Mouse (Mus musculus): Measurements from ENCODE around the gene Lnx2.

Lnx2 gene

GRCm38 (mm10) chr5:147076026-147076798 is at the start of gene Lnx2:
Gene Lnx2, minus strand, starts transcription at chr5:147076586.
- peak; percentile 99 for DNase-seq (ENCODE audit: low spot score)

GRCm38 (mm10) chr5:147125542-147126185 is 49.3 kb upstream of the Lnx2 start:
- no peak for DNase-seq (ENCODE audit: low spot score)

- DNase-seq (ENCODE audit: low spot score) = no peak
Measured at GRCm38 (mm10) chr5:147124794-147125193, 48.4 kb upstream of the Lnx2 start.

GRCm38 (mm10) chr5:147121146-147121545 is 44.8 kb upstream of the Lnx2 start:
- peak; percentile 32 for DNase-seq (ENCODE audit: low spot score)

GRCm38 (mm10) chr5:147117027-147117426 is 40.6 kb upstream of the Lnx2 start:
- no peak for DNase-seq (ENCODE audit: low spot score)

GRCm38 (mm10) chr5:147115631-147116030 is 39.2 kb upstream of the Lnx2 start:
- DNase-seq (ENCODE audit: low spot score) = no peak

- DNase-seq (ENCODE audit: low spot score) = no peak
Measured at GRCm38 (mm10) chr5:147114738-147115137, 38.4 kb upstream of the Lnx2 start.

GRCm38 (mm10) chr5:147108861-147109591 is 32.6 kb upstream of the Lnx2 start:
- no peak for DNase-seq (ENCODE audit: low spot score)

GRCm38 (mm10) chr5:147107276-147107675 is 30.9 kb upstream of the Lnx2 start:
- no peak for DNase-seq (ENCODE audit: low spot score)

GRCm38 (mm10) chr5:147102295-147102694 is 25.9 kb upstream of the Lnx2 start:
- DNase-seq (ENCODE audit: low spot score) = no peak

- no peak for DNase-seq (ENCODE audit: low spot score)
Measured at GRCm38 (mm10) chr5:147100180-147100579, 23.8 kb upstream of the Lnx2 start.

GRCm38 (mm10) chr5:147098667-147099066 is 22.3 kb upstream of the Lnx2 start:
- no peak for DNase-seq (ENCODE audit: low spot score)

- DNase-seq (ENCODE audit: low spot score) = no peak
Measured at GRCm38 (mm10) chr5:147096586-147096985, 20.2 kb upstream of the Lnx2 start.

- no peak for DNase-seq (ENCODE audit: low spot score)
Measured at GRCm38 (mm10) chr5:147094296-147094695, 17.9 kb upstream of the Lnx2 start.

- DNase-seq (ENCODE audit: low spot score) = no peak
Measured at GRCm38 (mm10) chr5:147092448-147092847, 16.1 kb upstream of the Lnx2 start.

- DNase-seq (ENCODE audit: low spot score) = no peak
Measured at GRCm38 (mm10) chr5:147090256-147090963, 14.0 kb upstream of the Lnx2 start.

GRCm38 (mm10) chr5:147089836-147090235 is 13.4 kb upstream of the Lnx2 start:
- no peak for DNase-seq (ENCODE audit: low spot score)

- DNase-seq (ENCODE audit: low spot score) = no peak
Measured at GRCm38 (mm10) chr5:147086816-147087215, 10.4 kb upstream of the Lnx2 start.

- DNase-seq (ENCODE audit: low spot score) = no peak
Measured at GRCm38 (mm10) chr5:147085201-147085894, 9.0 kb upstream of the Lnx2 start.

GRCm38 (mm10) chr5:147078110-147078900 is 1.9 kb upstream of the Lnx2 start:
- no peak for DNase-seq (ENCODE audit: low spot score)
